Mouse (Mus musculus): ENCODE results near the gene Chst5. TPM values are rescaled to one million over a fixed set of nuclear protein-coding genes. Genes with fewer than 3 reads are reported as not detected.
"Not testable (repeated sequence)": the region's sequence is repeated elsewhere in the genome, so short reads cannot be mapped to it uniquely, and the experiment has no call there.

Chst5 gene
- total RNA-seq (2021) = not detected in 2 replicates
- long read RNA-seq = 0 reads

- DNase-seq = no peak
Observed at GRCm38 (mm10) chr8:111909621-111910450, at the start of gene Chst5. TSS of gene Chst5 (minus strand) at chr8:111910447.

DNA sequence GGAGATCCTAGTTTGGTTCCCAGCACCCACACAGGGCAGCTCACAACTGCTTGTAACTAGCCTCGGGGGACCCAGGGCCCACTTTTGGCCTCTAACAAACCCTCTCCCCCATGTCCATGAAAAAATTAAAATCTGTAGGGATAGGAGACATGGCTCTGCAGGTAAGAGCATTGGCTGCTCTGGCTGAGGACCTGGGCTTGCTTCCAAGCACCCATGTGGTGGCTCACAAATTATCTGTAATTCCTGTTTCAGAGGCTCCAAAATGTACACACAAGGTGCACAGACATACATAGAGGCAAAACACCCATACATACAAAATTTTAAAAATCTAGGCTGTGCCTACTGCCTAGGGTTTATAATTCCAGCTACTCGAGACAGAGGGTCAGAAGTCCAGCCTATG is 47.0 kb upstream of the Chst5 start:
- no peak for DNase-seq

- no peak for DNase-seq
Observed at GRCm38 (mm10) chr8:111955879-111956278, 45.6 kb upstream of the Chst5 start.

DNA sequence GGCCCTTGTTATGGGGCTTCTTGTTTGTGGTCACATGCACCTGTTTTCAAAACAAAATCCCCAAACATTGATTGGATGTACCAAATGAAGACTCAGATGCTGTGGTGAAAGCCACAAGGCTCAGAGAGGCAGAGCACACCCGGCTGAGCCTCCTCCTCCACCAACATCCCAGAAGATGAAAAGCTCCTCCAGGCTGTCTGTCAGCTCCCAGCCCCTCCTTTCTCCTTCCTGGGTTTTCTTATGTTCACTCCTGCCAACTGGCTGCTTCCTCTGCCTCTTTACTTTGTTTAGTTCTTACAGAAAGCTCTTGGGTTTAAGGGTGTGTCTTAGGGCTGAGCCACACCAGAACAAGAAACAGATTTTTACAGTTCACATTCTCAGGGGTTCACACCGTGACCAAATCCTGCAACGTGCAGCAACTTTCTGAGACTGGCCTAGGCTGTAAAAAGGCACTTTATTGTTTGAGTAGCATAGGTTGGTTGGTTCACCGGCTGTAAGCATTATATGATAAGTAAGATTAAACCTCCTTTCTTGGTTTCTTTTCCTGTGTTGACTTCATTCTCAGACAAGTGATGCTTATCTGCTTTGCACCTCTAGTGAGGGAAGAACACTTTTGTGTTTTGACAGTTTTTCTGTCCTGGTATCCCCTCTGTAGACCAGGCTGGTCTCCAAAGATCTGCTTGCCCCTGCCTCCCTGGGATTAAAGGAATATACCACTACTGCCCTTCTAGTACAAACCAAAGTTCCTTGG is 44.8 kb upstream of the Chst5 start:
- DNase-seq = no peak

DNA sequence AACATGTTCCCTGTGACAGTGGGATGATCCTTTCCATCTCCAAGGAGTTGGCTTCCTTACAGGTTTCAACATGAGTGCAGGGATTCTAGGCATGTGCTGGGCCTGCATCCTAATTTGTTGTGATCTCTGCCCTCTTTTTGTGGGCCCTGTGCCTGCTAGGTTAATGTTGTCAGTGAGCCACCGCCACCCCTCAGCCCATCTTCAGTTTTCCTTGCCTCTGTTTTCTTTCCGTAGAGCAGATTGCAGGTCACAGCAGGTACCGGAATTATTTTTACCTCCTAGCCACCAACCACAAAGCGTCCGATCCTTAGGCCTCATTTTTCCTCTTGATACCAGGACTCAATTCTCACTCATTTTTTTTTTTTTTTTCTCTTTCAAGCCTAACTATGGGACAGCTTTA is 41.7 kb upstream of the Chst5 start:
- no peak for DNase-seq

DNA sequence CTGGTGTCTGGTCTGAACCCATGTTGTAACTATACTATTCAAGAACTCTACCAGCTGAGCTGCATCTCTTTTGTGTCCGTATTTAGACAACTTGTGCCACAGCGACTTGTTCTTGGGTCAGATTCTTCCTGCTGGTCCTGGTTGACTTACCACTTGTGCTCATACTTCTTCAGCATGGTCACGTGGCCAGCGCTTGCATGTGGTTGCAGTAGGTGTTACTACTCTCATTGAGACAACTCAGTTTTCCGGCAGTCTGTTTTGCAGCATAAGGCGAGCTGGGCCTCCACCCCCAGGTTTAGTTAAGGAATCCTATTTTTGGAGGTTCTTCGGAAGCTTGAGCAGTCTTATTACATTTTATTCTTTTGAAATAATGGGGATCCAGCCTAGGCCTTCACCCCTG is 41.1 kb upstream of the Chst5 start:
- DNase-seq = no peak

DNA sequence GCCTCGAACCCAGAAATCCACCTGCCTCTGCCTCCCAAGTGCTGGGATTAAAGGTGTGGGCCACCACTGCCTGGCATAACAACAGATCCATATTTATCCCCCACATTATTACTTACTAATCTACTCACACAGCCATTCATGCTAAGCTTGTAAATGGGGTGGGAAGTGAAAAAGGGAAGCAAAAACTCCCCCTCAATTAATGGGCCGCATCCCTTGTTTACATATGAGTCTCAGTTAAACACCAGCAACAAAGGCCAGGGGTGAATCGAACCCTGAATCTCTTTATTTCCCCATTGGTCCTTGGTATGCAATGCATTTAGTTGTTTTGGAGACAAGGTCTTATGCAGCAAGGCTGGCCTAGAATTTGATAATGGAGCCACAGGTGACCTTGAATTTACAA is 40.6 kb upstream of the Chst5 start:
- DNase-seq = no peak

- DNase-seq = no peak
Observed at GRCm38 (mm10) chr8:111947954-111948353, 37.7 kb upstream of the Chst5 start.

- DNase-seq = no peak
Observed at GRCm38 (mm10) chr8:111947144-111947543, 36.9 kb upstream of the Chst5 start.

DNA sequence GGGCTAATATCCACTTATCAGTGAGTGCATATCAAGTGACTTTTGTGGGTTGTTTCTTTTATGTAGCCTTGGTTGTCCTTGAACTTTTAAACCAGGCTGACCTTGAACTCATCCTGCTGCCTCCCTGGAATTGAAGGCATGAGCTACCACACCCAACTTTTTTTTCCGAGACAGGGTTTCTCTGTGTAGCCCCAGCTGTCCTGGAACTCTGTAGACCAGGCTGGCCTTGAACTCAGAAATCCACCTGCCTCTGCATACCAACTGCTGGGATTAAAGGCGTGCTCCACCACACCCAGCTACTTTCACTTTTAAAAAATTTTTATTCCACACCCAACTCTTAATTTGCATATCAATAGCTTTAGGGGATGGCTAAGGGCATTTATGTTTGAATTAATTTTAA is 33.3 kb upstream of the Chst5 start:
- DNase-seq = no peak

DNA sequence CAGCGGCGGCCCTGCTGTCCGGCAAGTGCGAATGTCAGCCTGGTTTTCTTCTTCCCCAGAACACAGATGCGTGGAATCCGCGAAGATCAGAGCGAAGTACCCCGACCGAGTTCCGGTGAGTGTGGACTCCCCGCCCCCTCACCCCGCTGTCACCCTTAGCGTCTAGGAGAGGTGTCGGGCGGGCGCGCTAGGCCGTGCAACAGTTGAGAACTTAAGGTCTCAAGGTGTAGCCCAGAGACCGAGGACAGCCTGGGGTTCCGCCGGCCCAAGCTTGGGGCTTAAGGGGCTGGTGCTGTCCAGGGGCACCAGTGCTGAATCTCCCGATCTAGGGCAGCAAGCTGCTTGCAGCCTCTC is 30.8 kb upstream of the Chst5 start:
- peak; percentile 53 for DNase-seq

DNA sequence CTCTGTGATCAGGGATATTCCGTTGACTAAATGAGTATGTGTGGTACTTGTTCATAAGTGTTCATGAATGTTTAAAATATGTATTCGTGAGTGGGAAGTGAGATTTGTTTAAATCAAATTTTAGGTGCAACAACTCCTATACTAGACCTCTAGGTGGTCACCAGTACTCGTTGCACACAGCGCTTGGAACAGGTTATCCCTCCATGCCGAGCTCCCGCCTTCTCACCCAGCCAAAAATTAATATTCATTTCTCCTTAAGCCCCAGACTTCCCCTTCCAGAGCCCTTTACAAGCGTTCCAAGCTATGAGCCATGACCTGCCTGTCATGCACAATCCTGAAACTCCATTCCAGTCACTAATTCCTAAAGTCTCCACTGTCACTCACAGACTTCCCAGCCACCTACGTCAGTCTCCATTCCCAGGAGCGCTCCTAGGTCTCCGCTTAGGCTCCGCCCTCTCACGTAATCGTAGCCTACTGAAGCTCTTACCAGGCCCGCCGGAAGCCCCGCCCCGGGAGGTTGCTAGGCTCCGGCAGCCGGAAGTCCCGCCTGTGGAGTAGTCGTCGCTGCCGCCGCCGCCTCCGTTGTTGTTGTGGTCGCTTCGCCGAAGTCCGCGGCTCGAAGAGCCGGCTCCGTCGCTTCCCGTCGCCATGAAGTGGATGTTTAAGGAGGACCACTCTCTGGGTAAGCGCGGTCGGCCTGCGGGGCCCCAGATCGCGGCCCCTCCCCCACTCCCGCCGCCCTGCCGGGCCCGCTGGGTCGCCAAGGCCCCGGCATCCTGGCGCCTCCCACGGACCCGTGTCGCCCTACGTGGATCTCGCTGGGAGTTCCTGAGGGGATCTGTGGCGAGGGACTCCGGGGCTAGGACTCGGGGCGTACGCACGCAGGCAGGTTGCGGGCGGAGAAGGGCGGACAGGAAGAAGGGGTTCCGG is 30.2 kb upstream of the Chst5 start, which contains the start of gene Gabarapl2:
Gene Gabarapl2 (plus strand): TSS at position 533 of the 930 bp plus-strand sequence.
- peak; percentile 98 for DNase-seq

DNA sequence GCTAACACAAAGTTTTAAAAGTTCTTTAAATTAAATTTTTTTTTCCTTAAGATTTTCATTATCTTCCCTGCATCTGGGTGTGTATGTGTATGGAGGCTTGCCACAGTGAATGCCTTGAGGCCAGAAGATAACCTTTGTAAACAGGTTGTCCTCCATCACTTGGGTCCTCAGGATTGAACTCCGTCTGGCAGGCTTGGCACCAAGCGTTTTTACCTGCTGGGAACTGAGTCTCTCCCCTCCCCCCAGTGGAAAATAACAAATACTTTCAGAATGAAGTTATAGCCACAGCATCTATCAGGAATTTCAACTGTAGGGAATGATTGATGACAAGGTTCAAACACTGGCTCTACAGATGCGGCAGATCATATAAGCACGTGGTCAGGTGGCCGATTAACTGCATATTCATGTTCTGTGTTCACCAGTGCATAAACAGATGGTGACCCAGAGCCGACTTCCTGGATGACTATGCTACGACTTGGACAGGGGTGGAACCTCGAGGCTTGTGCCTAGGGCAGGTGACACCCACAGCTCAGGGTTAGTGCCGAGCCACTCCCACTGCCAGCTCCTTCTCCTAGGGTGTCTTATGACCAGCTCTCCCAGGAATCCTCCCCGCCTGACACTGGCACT is 29.4 kb upstream of the Chst5 start:
- peak; percentile 51 for DNase-seq

DNA sequence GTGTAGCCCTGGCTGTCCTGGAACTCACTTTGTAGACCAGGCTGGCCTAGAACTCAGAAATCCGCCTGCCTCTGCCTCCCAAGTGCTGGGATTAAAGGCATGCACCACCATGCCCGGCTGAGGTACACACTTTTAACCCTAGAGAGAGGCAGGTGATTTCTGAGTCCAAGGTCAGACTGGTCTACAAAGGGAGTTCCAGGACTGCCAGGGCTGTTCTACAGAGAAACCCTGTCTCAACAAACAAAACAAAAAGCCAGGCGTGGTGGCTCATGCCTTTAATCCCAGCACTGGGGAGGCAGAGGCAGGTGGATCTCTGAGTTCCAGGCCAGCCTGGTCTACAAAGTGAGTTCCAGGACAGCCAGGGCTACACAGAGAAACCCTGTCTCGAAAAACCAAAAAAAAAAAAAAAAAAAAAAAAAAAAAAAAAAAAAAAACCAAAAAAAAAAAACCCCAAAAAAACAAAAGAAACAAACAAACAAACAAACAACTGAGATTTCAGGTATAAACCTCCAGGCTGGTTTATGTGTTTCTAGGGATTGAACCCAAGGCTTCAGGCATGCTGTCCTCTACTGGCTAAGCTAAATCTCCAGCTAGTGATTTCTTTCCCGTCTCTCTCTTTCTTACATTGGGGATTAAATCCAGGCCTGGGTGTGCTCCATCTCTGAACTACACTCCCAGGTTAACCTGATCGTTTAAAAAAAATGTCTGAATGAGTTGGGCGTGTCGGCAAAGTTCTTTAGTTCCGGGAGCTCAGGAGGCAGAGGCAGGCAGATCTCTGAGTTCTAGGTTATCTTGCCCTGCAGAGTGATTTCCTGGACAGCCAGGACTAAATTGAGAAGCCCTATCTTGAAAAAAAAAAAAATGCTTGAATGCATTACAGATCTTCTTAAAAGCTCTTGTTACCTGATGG is 28.1 kb upstream of the Chst5 start:
- DNase-seq = not testable (repeated sequence)

DNA sequence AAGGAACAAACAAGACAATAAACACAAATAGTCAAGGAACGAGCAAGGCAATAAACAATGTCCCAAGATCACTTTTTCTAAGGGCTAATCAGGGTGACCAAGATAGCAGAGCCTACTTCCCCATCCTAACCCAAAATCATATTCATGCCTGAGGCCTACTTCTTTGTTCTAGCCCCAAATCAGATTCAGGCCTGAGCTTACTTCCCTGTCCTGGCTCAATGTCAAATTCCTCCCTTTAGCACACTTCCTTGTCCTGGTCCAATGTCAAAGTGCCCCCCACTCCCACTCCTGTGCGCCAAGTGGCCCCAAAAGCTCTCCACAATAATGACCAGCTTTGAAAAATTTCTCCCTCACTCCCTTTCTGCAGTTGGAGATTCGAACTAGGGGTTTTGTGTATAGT is 26.9 kb upstream of the Chst5 start:
- no peak for DNase-seq

DNA sequence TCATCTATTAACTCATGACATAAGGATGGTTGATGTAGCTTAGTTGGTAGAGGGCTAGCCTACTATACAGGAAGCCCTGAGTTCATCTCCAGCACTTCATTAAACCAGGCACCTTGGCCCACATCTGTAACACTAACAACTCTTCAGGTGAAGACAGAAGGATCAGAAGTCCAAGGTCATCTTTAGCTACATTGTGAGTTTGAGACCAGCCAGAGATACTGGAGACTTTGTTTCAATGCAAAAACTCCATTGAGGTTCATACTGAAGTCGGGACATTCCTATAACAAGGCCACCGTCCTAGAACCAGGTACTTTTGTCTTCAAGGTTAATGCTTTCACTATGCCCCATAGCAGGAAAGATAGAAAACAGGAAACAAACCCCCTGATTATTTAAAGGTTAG is 24.0 kb upstream of the Chst5 start:
- no peak for DNase-seq

DNA sequence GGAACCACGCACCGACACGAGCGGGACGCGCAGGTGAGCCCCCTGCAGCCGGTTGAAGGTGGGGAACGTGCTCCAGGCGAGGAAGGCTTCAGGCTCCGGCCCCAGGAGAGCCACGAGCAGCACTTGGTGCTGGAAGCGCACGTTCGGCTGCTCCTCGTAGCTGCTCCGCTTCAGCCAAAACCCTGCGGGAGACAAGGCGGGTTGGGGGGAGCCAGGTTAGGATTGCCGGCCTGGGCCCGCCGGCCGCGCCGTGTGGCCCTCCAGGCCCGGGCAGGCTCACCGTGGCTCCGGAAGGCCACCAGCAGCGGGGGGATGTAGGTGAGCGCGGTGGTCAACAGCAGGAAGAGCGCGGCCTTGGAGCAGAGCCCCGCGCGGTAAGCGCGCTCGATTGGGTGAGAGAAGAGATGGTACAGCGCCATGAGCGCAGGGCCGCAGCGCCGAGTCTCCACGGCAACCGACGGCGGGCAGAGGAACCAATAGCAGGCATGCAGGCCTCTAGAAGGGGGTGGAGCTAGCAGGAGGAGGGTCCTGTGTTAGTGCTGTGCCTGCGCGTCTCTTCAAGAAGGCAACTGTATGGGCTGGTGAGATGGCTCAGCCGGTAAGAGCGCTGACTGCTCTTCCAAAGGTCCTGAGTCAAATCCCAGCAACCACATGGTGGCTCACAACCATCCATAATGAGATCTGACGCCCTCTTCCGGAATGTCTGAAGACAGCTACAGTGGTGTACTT is 23.3 kb upstream of the Chst5 start, which contains the start of gene Tmem231:
Gene Tmem231 (minus strand): TSS at position 534 of the 729 bp plus-strand sequence.
- peak; percentile 89 for DNase-seq

GRCm38 (mm10) chr8:111932580-111933336 is 22.5 kb upstream of the Chst5 start:
- DNase-seq = peak; percentile 58

- DNase-seq = no peak
Observed at GRCm38 (mm10) chr8:111931721-111932120, 21.5 kb upstream of the Chst5 start.

Measured in adrenal gland, postnatal 25 days (tissue).